Mouse (Mus musculus): ENCODE data around the gene Foxf2. TPM values are rescaled to one million over a fixed set of nuclear protein-coding genes. Genes with fewer than 3 reads are reported as not detected.

Gene Foxf2
- polyA plus RNA-seq, 1 experiment from 2014 or later, result 9.1 TPM

- no peaks in the 10 kb centered on the region for H3K9me3 ChIP-seq (ENCODE audit: control insufficient read depth, low read length)
- WGBS, result 57% methylated on average over 4 of the region's 4 CpGs
- H3K4me3 ChIP-seq (ENCODE audit: low read depth, low read length), result no peak overlapping the region
- H3K27ac ChIP-seq (ENCODE audit: low read depth, low read length), result no peak overlapping the region
- DNase-seq (ENCODE audit: low spot score), result no peak
- no peaks in the 10 kb centered on the region for H3K27me3 ChIP-seq (ENCODE audit: control insufficient read depth, insufficient read depth, low read length)
- H3K9ac ChIP-seq (ENCODE audit: low read depth, low read length), result no peak overlapping the region
- H3K4me2 ChIP-seq (replicated peaks; ENCODE audit: low read depth, low read length), result no peak overlapping the region
- no peaks in the 10 kb centered on the region for H3K36me3 ChIP-seq (ENCODE audit: control insufficient read depth, insufficient read depth, low read length)
- H3K4me1 ChIP-seq (replicated peaks; ENCODE audit: control insufficient read depth, insufficient read depth, low read length), result no peaks in the 10 kb centered on the region
- no peak for ATAC-seq (ENCODE audit: low FRiP score)
These were observed 30.6 kb downstream of the Foxf2 start for GRCm38 (mm10) chr13:31656249-31656648.

- Histone ChIP-seq H3K4me3 (ENCODE audit: low read depth, low read length) (no peak overlapping the region), H3K4me2 (replicated peaks; ENCODE audit: low read depth, low read length) (no peak overlapping the region), H3K27ac (ENCODE audit: low read depth, low read length) (no peak overlapping the region), H3K4me1 (replicated peaks; ENCODE audit: control insufficient read depth, insufficient read depth, low read length) (no peaks in the 10 kb centered on the region), H3K9me3 (ENCODE audit: control insufficient read depth, low read length) (no peaks in the 10 kb centered on the region), H3K36me3 (ENCODE audit: control insufficient read depth, insufficient read depth, low read length) (no peaks in the 10 kb centered on the region), H3K27me3 (ENCODE audit: control insufficient read depth, insufficient read depth, low read length) (no peaks in the 10 kb centered on the region), H3K9ac (ENCODE audit: low read depth, low read length) (no peak overlapping the region)
- ATAC-seq (ENCODE audit: low FRiP score) (no peak), DNase-seq (ENCODE audit: low spot score) (no peak)
- WGBS, result 84% methylated on average over 4 of the region's 4 CpGs
These were observed 32.6 kb downstream of the Foxf2 start for GRCm38 (mm10) chr13:31658212-31658611.

- H3K36me3 ChIP-seq (ENCODE audit: control insufficient read depth, insufficient read depth, low read length), result no peaks in the 10 kb centered on the region
- H3K4me1 ChIP-seq (replicated peaks; ENCODE audit: control insufficient read depth, insufficient read depth, low read length), result no peaks in the 10 kb centered on the region
- H3K9me3 ChIP-seq (ENCODE audit: control insufficient read depth, low read length), result no peaks in the 10 kb centered on the region
- 10% methylated on average over 3 of the region's 3 CpGs for WGBS
- DNase-seq (ENCODE audit: low spot score) (peak; percentile 85), ATAC-seq (ENCODE audit: low FRiP score) (0 out of 2 replicates have a peak, but pooled peaks have one; percentile 12)
- no peak overlapping the region for H3K4me3 ChIP-seq (ENCODE audit: low read depth, low read length)
- no peak overlapping the region for H3K9ac ChIP-seq (ENCODE audit: low read depth, low read length)
- H3K27ac ChIP-seq (ENCODE audit: low read depth, low read length), result no peak overlapping the region
- H3K27me3 ChIP-seq (ENCODE audit: control insufficient read depth, insufficient read depth, low read length), result no peaks in the 10 kb centered on the region
- no peak overlapping the region for H3K4me2 ChIP-seq (replicated peaks; ENCODE audit: low read depth, low read length)
These were observed 33.3 kb downstream of the Foxf2 start for GRCm38 (mm10) chr13:31658963-31659362.

GRCm38 (mm10) chr13:31661211-31661610, 35.6 kb downstream of the Foxf2 start:
- ATAC-seq (ENCODE audit: low FRiP score) (no peak), DNase-seq (ENCODE audit: low spot score) (no peak)
- H3K36me3 ChIP-seq (ENCODE audit: control insufficient read depth, insufficient read depth, low read length), result no peaks in the 10 kb centered on the region
- no peak overlapping the region for H3K9ac ChIP-seq (ENCODE audit: low read depth, low read length)
- no peak overlapping the region for H3K27ac ChIP-seq (ENCODE audit: low read depth, low read length)
- 64% methylated on average over 6 of the region's 6 CpGs for WGBS
- H3K4me2 ChIP-seq (replicated peaks; ENCODE audit: low read depth, low read length), result no peak overlapping the region
- no peak overlapping the region for H3K4me3 ChIP-seq (ENCODE audit: low read depth, low read length)
- H3K27me3 ChIP-seq (ENCODE audit: control insufficient read depth, insufficient read depth, low read length), result no peaks in the 10 kb centered on the region
- H3K9me3 ChIP-seq (ENCODE audit: control insufficient read depth, low read length), result no peaks in the 10 kb centered on the region
- no peaks in the 10 kb centered on the region for H3K4me1 ChIP-seq (replicated peaks; ENCODE audit: control insufficient read depth, insufficient read depth, low read length)

GRCm38 (mm10) chr13:31665376-31665775, 39.8 kb downstream of the Foxf2 start:
- Histone ChIP-seq H3K4me2 (replicated peaks; ENCODE audit: low read depth, low read length) (no peak overlapping the region), H3K36me3 (ENCODE audit: control insufficient read depth, insufficient read depth, low read length) (no peaks in the 10 kb centered on the region), H3K4me3 (ENCODE audit: low read depth, low read length) (no peak overlapping the region), H3K27me3 (ENCODE audit: control insufficient read depth, insufficient read depth, low read length) (no peaks in the 10 kb centered on the region), H3K27ac (ENCODE audit: low read depth, low read length) (no peak overlapping the region), H3K9me3 (ENCODE audit: control insufficient read depth, low read length) (no peaks in the 10 kb centered on the region), H3K9ac (ENCODE audit: low read depth, low read length) (no peak overlapping the region), H3K4me1 (replicated peaks; ENCODE audit: control insufficient read depth, insufficient read depth, low read length) (no peaks in the 10 kb centered on the region)
- 74% methylated on average over 6 of the region's 6 CpGs for WGBS
- no peak for ATAC-seq (ENCODE audit: low FRiP score)
- no peak for DNase-seq (ENCODE audit: low spot score)

- ATAC-seq (ENCODE audit: low FRiP score), result no peak
- no peaks in the 10 kb centered on the region for H3K27me3 ChIP-seq (ENCODE audit: control insufficient read depth, insufficient read depth, low read length)
- no peaks in the 10 kb centered on the region for H3K36me3 ChIP-seq (ENCODE audit: control insufficient read depth, insufficient read depth, low read length)
- H3K4me2 ChIP-seq (replicated peaks; ENCODE audit: low read depth, low read length), result no peak overlapping the region
- no peak overlapping the region for H3K27ac ChIP-seq (ENCODE audit: low read depth, low read length)
- 85% methylated on average over 6 of the region's 6 CpGs for WGBS
- no peak overlapping the region for H3K4me3 ChIP-seq (ENCODE audit: low read depth, low read length)
- DNase-seq (ENCODE audit: low spot score), result no peak
- H3K9me3 ChIP-seq (ENCODE audit: control insufficient read depth, low read length), result no peaks in the 10 kb centered on the region
- H3K4me1 ChIP-seq (replicated peaks; ENCODE audit: control insufficient read depth, insufficient read depth, low read length), result no peaks in the 10 kb centered on the region
- no peak overlapping the region for H3K9ac ChIP-seq (ENCODE audit: low read depth, low read length)
These were observed 42.4 kb downstream of the Foxf2 start for GRCm38 (mm10) chr13:31667919-31668524.

GRCm38 (mm10) chr13:31672093-31672492, 46.5 kb downstream of the Foxf2 start:
- Histone ChIP-seq H3K36me3 (ENCODE audit: control insufficient read depth, insufficient read depth, low read length) (no peaks in the 10 kb centered on the region), H3K27ac (ENCODE audit: low read depth, low read length) (no peak overlapping the region), H3K27me3 (ENCODE audit: control insufficient read depth, insufficient read depth, low read length) (no peaks in the 10 kb centered on the region), H3K9ac (ENCODE audit: low read depth, low read length) (no peak overlapping the region), H3K9me3 (ENCODE audit: control insufficient read depth, low read length) (no peaks in the 10 kb centered on the region), H3K4me2 (replicated peaks; ENCODE audit: low read depth, low read length) (no peak overlapping the region), H3K4me3 (ENCODE audit: low read depth, low read length) (no peak overlapping the region), H3K4me1 (replicated peaks; ENCODE audit: control insufficient read depth, insufficient read depth, low read length) (no peaks in the 10 kb centered on the region)
- ATAC-seq (ENCODE audit: low FRiP score) (no peak), DNase-seq (ENCODE audit: low spot score) (peak; percentile 19)
- 86% methylated on average over 3 of the region's 3 CpGs for WGBS

Other genes with a start within 250 kb of the Foxf2 start
- 1.2 and 1.5 TPM in 2 replicates for gene Foxq1, start 69.7 kb upstream of the Foxf2 start, polyA plus RNA-seq (2014; fragmentation: Nextera tagmentation; extraction: Ambion mirVana)
- not detected in 2 replicates for gene A530084C06Rik, start 66.5 kb upstream of the Foxf2 start, polyA plus RNA-seq (2014; fragmentation: Nextera tagmentation; extraction: Ambion mirVana)
- 5.6 and 6.1 TPM in 2 replicates for gene Foxc1, start 180.8 kb downstream of the Foxf2 start, polyA plus RNA-seq (2014; fragmentation: Nextera tagmentation; extraction: Ambion mirVana)

Measured in hindbrain, embryonic 11.5 days (tissue).